Mouse (Mus musculus): ENCODE measurements at regions not wholly inside any gene's neighbourhood (a gene's known extent, or its start where the extent isn't known, plus 50 kb on each side); places are given as distances from the start of the nearest gene placed in this dataset.

DNA sequence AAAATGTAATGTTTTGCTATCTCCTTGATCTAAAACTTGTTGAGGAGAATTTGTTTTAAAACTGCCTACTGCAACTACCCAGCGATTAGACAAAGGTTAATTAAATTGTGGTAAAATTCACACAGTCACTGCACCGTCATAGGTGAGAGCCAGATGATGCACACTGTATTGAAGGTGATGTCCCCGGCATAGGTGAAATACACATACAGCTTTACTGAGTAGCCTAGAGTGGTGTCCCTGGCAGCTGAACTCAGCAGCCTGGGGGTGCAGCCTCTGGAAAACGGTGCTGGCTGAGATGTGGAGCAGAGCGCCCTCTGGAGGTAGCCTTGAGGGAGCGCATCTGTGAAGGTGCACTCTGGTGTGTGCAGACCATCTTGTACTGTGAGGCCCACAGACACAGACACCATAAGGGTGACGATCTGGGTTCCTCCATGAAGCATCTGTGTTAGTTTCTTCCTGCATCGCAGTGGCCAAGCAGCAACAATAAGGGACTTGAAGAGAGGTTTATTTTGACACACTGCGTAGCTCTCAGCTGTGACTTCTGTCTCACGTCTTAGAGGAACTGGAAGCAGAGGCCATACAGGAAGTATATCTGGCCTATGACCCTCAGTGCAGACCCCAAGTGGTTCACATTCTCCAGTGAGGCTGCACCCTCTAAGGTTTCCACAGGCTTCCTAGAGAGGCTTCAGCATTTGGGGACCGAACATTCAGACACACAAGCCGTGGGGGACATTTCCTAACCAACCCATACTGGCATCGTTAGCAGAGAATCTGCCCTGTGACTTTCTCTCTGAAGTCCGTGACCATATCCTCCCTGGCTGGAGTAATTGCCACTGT, 68.6 kb upstream of the 1700021F07Rik start:
- DNase-seq (ENCODE audit: low read depth, low spot score), result peak; percentile 39

DNA sequence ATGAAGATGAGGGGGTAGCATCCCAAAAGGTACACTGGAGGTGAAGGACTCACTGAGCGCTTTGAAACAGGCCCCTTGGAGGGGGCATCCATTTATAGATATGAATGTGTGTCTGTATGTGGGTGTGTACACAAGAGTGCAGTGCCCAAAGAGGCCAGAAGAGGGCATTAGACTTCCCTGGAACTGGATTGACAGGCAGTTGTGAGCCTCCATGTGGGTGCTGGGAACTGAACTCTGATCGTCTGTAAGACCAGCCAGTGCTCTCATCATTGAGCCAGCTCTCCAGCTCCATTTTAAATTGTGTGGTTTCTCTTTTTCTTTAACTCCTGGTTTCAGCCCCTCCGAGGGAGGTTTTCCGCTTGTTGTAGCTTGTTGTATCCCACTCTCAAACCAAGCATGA, 67.6 kb upstream of the 1700021F07Rik start:
- no peak for DNase-seq (ENCODE audit: low read depth, low spot score)

- DNase-seq (ENCODE audit: low read depth, low spot score), result no peak
Observed at GRCm38 (mm10) chr2:173455216-173455615, 67.2 kb upstream of the 1700021F07Rik start.

DNA sequence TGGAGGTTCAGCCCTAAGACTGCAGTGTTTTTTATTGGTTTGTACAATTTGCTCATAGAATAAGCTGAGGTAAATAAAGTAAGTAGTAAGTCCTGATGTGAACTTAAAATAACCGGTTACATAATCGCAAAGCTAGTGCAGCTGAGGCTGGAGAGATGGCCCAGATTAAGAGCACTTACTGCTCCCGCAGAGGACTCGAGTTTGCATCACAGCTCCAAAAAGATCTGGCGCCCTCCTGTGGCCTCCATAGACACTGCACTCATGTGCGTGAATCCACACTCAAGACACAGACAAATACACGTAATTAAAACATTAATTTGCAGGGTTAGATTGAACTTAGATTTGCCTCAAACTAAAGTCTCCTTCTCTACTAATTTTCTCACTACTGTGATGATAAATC, 66.3 kb upstream of the 1700021F07Rik start:
- no peak for DNase-seq (ENCODE audit: low read depth, low spot score)

DNA sequence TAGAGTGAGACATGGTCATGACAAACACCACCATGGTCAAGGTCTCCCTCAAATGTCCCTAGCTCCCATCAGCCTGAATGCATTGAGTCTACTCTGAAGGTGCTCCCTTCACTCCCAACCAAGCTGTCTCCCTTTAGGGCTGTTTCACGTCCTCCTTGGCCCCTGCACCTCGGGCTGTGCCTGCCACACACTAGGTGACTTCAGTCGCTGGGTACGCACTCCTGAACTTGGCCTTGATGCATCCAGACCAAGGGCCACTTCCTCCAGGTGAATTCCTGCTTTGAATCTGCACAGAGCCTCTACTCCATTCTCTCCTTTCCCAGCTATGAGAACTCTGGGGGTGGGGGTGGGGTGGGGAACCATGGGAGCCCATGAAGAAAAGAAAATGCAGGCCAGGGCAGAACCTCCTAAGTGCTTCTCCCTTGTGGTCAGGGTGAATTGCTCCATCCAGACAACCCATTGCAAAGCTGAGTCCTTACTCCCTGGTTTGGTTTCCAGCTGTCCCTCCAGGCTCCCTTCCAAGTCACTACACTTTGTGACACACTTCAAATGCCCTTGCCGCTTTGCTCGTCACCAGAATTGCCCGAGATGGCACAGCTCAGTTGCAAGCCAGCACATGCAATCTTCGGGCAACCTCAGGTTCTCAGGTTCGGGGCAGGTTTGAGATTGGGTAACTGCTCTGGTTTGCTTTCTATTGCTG, 65.3 kb upstream of the 1700021F07Rik start:
- DNase-seq (ENCODE audit: low read depth, low spot score), result no peak

DNA sequence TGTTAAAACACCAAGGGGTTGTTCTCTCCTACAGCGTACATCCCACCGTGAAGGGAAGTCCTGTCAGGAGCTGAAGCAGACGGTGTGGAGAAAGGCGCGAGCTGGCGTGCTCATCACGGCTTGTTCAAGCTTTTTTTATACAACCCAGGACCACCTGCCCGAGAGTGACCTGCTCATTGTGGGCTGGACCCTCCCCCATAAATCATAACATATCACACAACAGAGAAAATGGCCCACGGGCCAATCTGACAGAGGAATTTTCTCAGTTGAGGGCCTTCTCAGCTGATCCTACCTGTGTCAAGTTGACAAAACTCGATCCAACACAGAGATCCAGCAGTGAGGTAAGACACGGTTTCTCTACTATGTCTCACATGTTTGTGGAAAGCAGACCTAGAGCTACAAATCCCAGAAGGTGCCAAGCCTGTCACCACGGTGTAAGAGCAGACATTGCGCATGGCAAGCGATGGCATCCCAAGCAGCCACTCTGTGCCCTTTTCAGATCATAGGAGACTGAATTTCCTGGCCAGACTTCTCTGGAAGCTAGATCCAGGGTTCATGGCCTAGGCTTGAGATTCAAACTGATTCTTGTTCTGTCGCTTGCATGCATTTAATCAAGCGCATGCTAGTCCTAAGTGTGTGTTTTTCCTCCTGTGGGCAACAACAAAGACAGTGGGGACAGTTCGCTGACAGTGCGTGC, 64.6 kb upstream of the 1700021F07Rik start:
- DNase-seq (ENCODE audit: low read depth, low spot score), result no peak

DNA sequence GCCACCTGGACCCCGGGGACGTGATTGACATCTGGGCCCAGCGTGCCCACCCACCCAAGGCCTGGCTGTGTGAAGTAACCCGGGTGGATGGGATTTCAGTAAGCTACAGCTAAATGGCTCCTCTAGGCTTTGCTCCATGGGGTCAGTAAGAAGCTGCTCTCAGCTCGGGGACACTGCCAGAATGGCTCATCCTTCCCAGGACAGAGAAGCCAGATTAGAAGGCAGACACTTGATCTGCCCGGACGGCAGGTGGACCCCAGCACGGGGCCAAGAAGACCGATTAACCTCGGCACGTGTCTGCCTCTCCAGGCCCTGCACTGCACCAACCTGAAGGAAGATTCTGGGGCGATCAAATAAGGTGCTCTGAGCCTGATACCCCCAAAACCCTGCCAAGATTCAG, 63.5 kb upstream of the 1700021F07Rik start:
- DNase-seq (ENCODE audit: low read depth, low spot score), result no peak

DNA sequence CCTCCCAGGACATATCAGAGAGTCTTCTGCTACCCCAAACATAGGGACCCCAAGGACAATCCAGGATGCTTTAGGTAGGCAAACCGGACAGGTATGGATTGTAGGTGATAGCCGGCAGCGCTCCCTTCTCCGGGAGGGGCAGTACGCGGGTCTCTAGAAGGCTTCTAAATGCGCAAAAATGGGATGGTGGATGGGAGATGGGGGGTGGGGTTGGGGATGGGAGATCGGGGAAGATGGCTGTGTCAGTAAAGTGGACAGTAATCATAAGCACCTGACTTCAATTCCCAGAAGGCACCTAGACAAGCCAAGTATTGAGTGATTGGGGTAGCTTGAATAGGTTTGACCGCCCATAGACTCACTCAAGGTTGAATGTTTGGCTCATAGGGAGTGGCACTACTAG, 59.1 kb upstream of the 1700021F07Rik start:
- DNase-seq (ENCODE audit: low read depth, low spot score), result no peak

DNA sequence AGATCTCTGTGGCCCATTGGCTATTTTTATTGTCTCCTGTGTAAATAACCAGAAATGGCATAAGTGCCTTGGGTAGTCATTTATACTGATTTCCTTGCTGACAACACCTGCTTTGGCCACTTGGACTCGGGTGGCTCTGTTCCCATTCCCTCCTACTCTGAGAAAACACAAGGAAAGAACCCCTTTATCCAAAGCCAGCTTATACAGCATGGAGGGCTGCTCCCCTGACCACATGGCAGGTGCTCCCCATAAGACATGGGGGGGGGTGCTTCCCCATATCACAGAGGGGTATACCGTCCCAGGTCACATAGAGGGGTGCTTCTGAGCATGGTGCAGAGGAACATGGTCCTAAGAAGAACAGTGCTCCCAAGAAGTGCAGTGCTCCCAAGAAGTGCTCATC, 57.8 kb upstream of the 1700021F07Rik start:
- DNase-seq (ENCODE audit: low read depth, low spot score), result no peak

DNA sequence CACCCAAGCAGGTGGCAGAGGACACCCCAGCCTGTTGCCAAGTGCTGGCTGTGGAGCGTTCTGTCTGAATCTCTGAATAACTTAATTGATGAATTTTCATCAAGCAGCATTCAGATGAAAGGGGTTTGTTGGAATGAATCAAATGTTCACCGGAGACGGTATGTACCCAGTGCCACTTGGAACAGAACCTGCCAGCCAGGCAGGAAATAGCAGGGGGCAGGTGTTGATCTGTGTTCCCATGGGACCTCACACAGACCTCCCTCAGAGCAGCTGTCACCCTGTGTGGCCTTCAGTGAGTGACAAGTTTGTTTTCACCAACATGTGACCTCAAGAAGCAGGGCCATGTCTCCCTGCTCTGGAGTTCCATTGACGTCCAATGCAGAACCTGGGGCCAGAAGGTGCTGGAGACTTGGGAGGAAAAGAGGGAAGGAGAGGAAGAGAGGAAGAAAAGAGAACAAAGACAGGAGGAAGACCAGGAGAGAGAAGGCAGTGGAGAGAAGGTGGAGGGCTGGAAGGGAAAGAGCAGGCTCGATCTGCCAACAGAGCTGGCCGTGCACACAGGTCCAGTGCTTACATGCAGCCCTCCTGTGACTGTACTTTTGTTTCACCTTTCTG, 57.3 kb upstream of the 1700021F07Rik start:
- peak; percentile 15 for DNase-seq (ENCODE audit: low read depth, low spot score)

- no peak for DNase-seq (ENCODE audit: low read depth, low spot score)
Observed at GRCm38 (mm10) chr2:173468136-173468535, 54.2 kb upstream of the 1700021F07Rik start.

DNA sequence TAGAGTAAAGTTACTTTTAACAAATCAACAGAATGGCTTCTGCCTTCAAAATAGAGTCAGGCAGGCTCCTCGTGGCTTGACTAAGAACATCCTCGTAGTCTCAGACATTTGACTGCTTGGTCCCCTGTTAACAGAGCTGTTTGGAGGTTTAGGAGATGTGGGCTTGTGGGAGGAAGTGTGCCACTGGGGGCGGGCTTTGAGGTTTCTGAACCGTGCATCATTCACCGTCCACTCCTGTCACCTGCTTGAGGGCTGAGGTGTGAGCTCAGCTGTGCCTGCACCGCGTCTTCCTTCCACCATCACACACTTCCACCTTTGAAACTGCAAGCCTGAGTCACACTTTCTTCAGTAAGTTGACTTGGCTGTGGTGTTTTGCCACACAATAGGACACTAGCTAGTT, 52.6 kb upstream of the 1700021F07Rik start:
- peak; percentile 48 for DNase-seq (ENCODE audit: low read depth, low spot score)
